Mouse (Mus musculus) bone marrow, adult 2 months (tissue): ENCODE measurements around the gene Cpm.

ENCODE experiments used
- CTCF ChIP-seq: fragments of 200-500 bp; IDR thresholded peaks from 2 replicates; pipeline ENCODE4 v1.5.1; 2011; ENCODE audit warnings: low read length, control low read depth; ENCODE audit not compliant: control insufficient read depth, insufficient read depth
- POLR2A ChIP-seq: fragments of 200-500 bp; IDR thresholded peaks from 2 replicates; pipeline ENCODE4 v1.6.1; 2011; ENCODE audit warnings: low read depth, mild to moderate bottlenecking, control low read depth, low read length, borderline replicate concordance; ENCODE audit not compliant: control insufficient read depth

GRCm38 (mm10) chr10:117670092-117670491, 40.8 kb downstream of the Cpm start:
- TF ChIP-seq CTCF (no peak), POLR2A (no peak)
